Mouse (Mus musculus): ENCODE measurements around the gene Sdc3. TPM values are rescaled to one million over a fixed set of nuclear protein-coding genes. Genes with fewer than 3 reads are reported as not detected.

Sdc3 gene
- polyA plus RNA-seq, 1 experiment from 2014 or later, result 60.5 TPM

DNA sequence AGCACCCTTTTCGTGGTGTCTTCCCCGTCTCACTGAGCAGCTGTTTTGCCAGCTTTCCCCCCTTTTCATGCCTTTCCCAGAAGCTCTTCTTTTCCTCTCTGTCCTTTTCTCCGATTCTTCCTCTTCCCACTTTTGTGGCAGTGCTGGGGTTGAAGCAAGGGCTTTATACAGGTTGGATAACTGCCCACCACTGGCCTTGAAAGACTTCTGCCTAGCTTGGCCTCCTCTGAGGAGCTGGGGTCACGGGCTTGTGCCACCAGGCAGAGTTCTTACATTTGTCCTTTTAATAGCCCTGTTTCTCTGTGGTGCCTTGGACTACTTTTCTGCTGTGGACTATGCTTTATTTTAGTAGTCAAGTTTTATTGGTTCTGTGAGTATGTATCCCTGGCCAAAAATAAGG is 25.4 kb upstream of the Sdc3 start:
- Histone ChIP-seq H3K4me3 (no peak overlapping the region), H3K9me3 (replicated peaks) (no peaks in the 10 kb centered on the region), H3K36me3 (peaks cover 82% of the 10 kb centered on the region), H3K9ac (no peak overlapping the region), H3K27me3 (no peaks in the 10 kb centered on the region), H3K4me2 (replicated peaks) (no peak overlapping the region), H3K27ac (no peak overlapping the region), H3K4me1 (no peaks in the 10 kb centered on the region)
- 94% methylated on average over 4 of the region's 4 CpGs for WGBS
- no peak for ATAC-seq (ENCODE audit: low FRiP score)

DNA sequence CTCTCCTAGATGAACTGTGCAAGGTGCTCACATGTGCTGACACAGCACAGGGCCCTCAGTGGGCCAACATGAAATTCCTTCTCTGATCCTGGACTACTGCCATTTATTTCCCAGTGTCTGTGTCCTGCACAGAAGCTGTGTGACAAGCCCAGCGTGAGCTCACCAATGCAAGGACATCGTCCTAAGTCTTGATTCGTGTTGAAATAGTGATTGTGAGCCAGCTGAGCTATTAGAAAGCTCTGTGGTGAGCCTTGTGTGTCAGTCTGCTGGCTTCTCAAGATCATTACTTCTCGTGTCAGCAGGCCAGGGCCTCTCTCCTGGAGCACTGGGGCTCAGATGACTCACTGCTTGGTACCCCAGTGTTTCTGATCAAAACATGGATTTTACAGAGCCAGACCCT is 18.4 kb upstream of the Sdc3 start:
- WGBS, result 88% methylated on average over 4 of the region's 4 CpGs
- H3K36me3 ChIP-seq, result peaks cover 78% of the 10 kb centered on the region
- ATAC-seq (ENCODE audit: low FRiP score), result no peak

DNA sequence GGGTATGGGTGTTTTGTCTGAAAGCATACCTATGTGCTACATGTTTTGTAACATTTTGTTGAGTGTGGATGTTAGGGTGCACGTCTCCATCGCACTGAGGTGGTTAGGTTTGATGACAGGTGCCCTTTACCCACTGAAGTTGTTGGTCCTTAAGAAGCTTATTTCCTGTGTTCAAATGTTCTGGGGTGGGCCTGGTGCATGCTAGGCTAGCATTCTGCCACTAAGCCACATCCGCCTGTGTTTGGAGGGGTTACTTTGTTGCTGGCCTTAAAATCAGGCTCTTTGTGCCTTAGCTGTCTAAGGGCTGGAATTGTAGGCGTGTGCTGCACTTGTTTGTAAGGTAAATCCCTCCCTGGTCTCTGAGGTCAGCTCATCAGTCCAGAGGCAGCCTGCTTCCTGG is 17.5 kb upstream of the Sdc3 start:
- ATAC-seq (ENCODE audit: low FRiP score), result no peak
- Histone ChIP-seq H3K4me3 (no peak overlapping the region), H3K27me3 (no peaks in the 10 kb centered on the region), H3K4me2 (replicated peaks) (no peak overlapping the region), H3K9ac (no peak overlapping the region), H3K9me3 (replicated peaks) (no peaks in the 10 kb centered on the region), H3K4me1 (no peaks in the 10 kb centered on the region), H3K27ac (no peak overlapping the region), H3K36me3 (peaks cover 82% of the 10 kb centered on the region)
- 92% methylated on average over 4 of the region's 4 CpGs for WGBS

More for the DNA sequence above, 18.4 kb upstream of the Sdc3 start:
- H3K9ac ChIP-seq, result no peak overlapping the region
- H3K4me1 ChIP-seq, result no peaks in the 10 kb centered on the region
- no peak overlapping the region for H3K27ac ChIP-seq
- H3K4me3 ChIP-seq, result no peak overlapping the region
- no peaks in the 10 kb centered on the region for H3K9me3 ChIP-seq (replicated peaks)
- H3K27me3 ChIP-seq, result no peaks in the 10 kb centered on the region
- no peak overlapping the region for H3K4me2 ChIP-seq (replicated peaks)

DNA sequence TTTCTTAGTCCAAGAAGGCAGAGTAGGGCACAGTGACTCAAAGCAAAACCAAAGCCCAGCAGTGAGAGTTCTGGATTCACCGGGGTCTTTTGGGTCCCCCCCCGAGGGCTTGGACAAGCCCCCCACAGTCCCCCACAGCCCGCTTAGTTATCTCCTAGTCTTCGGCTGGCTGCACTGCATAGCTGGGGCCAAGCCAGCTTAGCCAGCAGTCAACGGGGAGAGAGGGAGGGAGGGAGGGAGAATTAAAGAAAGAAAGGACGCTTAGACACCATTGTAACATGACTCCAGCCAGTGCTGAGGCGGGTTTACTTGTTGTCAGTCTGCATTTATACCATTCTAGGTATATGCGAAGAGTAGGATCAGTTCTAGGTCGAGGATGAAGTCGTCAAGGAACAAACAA is 14.7 kb upstream of the Sdc3 start:
- ATAC-seq (ENCODE audit: low FRiP score), result no peak
- no peaks in the 10 kb centered on the region for H3K27me3 ChIP-seq
- H3K4me1 ChIP-seq, result no peaks in the 10 kb centered on the region
- H3K27ac ChIP-seq, result no peak overlapping the region
- H3K4me3 ChIP-seq, result no peak overlapping the region
- peaks cover 78% of the 10 kb centered on the region for H3K36me3 ChIP-seq
- H3K9me3 ChIP-seq (replicated peaks), result no peaks in the 10 kb centered on the region
- H3K4me2 ChIP-seq (replicated peaks), result no peak overlapping the region
- no peak overlapping the region for H3K9ac ChIP-seq
- 64% methylated on average over 10 of the region's 10 CpGs for WGBS

DNA sequence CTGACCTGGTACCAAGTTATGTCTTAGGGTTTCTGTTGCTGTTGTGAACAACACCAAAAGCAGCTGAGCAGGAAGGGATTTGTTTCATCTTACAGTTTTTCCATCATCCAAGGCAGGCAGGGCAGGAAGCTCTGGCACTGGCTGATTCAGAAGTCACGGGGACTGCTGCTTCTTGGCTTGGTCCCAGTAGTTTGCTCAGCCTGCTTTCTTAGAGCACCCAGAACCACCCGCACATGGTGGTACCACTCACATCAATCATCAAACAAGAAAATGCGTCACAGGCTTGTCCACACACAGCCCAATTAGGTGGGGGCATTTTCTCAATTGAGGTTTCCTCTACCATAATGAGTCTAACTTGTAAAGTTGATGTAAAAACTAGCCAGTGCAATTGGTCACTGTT is 13.3 kb upstream of the Sdc3 start:
- Histone ChIP-seq H3K9ac (no peak overlapping the region), H3K9me3 (replicated peaks) (no peaks in the 10 kb centered on the region), H3K27me3 (no peaks in the 10 kb centered on the region), H3K36me3 (peaks cover 64% of the 10 kb centered on the region), H3K27ac (no peak overlapping the region), H3K4me1 (no peaks in the 10 kb centered on the region), H3K4me3 (no peak overlapping the region), H3K4me2 (replicated peaks) (no peak overlapping the region)
- WGBS, result 94% methylated on average over 3 of the region's 3 CpGs
- ATAC-seq (ENCODE audit: low FRiP score), result no peak

DNA sequence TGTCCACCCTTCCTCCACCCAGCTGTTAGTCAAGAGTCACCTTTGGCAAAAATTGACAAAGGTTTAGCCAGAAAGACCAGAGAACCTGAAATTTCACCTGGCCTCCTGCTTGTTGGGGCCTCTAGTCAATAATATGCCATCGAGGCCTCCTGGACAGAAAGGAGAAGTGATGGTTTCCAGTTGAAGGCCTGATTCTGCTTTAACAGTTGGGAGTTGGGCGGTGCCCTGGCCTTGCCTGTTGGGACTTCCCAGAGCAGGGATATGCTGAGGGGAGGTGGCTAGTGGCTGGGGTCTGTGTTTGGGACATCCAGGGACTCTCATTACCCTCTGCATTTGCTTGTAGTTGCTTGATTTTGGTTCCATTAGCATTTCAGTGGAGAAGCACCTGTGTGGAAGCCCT is 9.8 kb upstream of the Sdc3 start:
- no peak for ATAC-seq (ENCODE audit: low FRiP score)
- H3K27ac ChIP-seq, result no peak overlapping the region
- WGBS, result 96% methylated on average over 2 of the region's 2 CpGs

DNA sequence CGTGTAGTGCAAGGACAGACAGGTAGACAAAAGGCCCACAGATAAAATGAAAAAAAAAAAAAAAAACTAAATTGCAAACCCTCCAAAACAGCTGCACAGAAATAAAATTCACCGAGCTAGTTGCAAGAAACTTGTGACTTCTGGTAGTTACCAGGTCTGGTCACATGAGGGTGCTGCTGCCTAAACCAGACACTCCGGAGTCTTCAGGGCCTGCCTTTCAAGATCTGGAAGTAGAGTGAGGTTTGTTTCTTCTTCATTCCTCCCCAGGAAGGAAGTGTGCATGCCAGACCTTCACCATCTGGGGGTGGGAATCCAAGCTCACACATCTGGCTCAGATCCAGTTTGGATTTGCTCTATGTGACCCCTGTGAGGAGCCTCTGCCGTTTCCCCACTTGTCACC is 7.6 kb upstream of the Sdc3 start:
- no peaks in the 10 kb centered on the region for H3K27me3 ChIP-seq
- H3K27ac ChIP-seq, result no peak overlapping the region
- H3K9me3 ChIP-seq (replicated peaks), result no peaks in the 10 kb centered on the region
- ATAC-seq (ENCODE audit: low FRiP score), result no peak
- no peaks in the 10 kb centered on the region; the same call in 1 of the 2 replicates for H3K4me1 ChIP-seq
- WGBS, result 44% methylated on average over 4 of the region's 4 CpGs
- no peak overlapping the region for H3K4me2 ChIP-seq (replicated peaks)
- no peak overlapping the region for H3K4me3 ChIP-seq
- H3K36me3 ChIP-seq, result peaks cover 18% of the 10 kb centered on the region
- no peak overlapping the region for H3K9ac ChIP-seq

More for the DNA sequence above, 9.8 kb upstream of the Sdc3 start:
- Histone ChIP-seq H3K27me3 (no peaks in the 10 kb centered on the region), H3K9ac (no peak overlapping the region), H3K9me3 (replicated peaks) (no peaks in the 10 kb centered on the region), H3K4me1 (no peaks in the 10 kb centered on the region; the same call in 1 of the 2 replicates), H3K36me3 (peaks cover 41% of the 10 kb centered on the region), H3K4me3 (no peak overlapping the region), H3K4me2 (replicated peaks) (no peak overlapping the region)

DNA sequence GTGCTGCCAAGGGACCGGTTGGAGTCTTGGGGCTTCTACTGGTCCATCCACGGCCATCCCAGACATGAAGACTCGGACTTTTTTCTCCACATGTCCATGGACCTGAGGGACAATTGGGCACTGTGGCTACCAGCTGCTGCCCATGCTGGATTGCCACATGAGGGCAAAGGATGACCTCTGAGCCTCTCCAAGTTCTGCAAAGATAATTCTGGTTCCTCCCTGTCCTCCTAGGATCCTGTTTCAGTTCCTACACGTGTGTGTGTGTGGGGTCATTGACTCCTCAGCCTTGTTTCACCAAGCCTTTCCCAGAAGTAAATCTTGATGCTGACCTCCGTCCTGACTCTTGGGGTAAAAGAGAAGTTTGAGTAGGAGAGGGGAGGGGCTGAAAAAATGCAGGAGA is 4.8 kb upstream of the Sdc3 start:
- H3K9me3 ChIP-seq (replicated peaks), result no peaks in the 10 kb centered on the region
- H3K27me3 ChIP-seq, result peaks cover 9% of the 10 kb centered on the region
- no peak overlapping the region for H3K9ac ChIP-seq
- no peak overlapping the region for H3K4me3 ChIP-seq
- whole genome bisulfite sequencing, result 82% methylated on average over 5 of the region's 5 CpGs
- H3K4me2 ChIP-seq (replicated peaks), result no peak overlapping the region
- H3K27ac ChIP-seq, result no peak overlapping the region
- H3K4me1 ChIP-seq, result peaks cover 7% of the 10 kb centered on the region
- no peaks in the 10 kb centered on the region for H3K36me3 ChIP-seq
- no peak for ATAC-seq (ENCODE audit: low FRiP score)

DNA sequence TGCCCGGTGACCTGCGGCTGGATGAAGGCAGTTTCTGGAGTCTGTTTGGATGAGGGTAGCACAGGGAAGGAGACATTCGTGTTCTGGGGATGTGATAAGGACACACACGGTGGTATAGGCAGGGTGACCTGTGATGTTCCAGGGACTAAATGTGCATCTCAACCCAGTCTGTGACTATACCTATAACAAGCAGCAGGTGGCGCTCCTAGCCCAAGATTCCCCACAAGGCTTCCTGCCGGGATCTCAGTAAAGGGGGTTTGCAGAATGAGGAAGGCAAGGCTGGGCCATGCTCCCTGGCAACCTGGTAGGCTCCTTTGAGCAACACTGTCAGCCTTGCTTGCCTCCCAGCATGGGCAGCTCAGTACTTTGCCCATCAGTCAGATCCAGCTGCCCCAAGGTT is 2.2 kb upstream of the Sdc3 start:
- ATAC-seq (ENCODE audit: low FRiP score), result no peak; the same call in 1 of the 2 replicates
- WGBS, result 17% methylated on average over 6 of the region's 6 CpGs
- H3K9me3 ChIP-seq (replicated peaks), result no peaks in the 10 kb centered on the region
- H3K4me2 ChIP-seq (replicated peaks), result no peak overlapping the region
- H3K36me3 ChIP-seq, result no peaks in the 10 kb centered on the region
- no peak overlapping the region for H3K9ac ChIP-seq
- H3K27me3 ChIP-seq, result peaks cover 13% of the 10 kb centered on the region
- H3K4me3 ChIP-seq, result no peak overlapping the region
- no peak overlapping the region for H3K27ac ChIP-seq
- peaks cover 25% of the 10 kb centered on the region for H3K4me1 ChIP-seq

DNA sequence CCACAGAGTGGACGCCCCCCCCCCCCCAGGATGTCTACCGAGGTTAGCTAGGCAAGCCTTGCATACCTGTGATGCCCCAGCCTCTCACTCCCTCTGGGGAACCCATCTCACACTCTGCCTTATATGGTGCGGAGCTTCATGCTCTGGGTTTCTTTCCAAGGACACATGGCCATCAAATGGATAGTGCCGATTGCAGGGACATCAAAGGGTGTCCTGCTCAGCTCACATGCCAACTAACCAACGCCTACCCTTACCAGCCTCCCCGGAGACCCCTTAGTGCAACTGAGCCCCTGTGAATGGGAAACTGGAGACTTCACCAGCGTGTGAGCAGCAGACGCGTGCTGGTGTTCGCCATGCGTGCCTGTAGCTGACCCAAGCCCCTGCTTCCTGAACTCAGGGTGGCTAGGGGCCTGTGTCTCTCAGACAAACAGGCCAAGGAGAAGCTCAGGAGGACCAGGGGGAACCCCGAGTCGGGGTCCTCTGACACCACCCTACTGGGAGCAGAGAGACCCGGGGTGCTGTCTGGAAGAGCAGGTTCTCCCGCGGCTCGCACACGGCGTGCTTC is 444 bp upstream of the Sdc3 start:
- Histone ChIP-seq H3K4me1 (peaks cover 32% of the 10 kb centered on the region), H3K27me3 (peaks cover 13% of the 10 kb centered on the region), H3K36me3 (no peaks in the 10 kb centered on the region), H3K9ac (peak overlapping the region; percentile 98), H3K4me2 (replicated peaks) (peak overlapping the region; percentile 96), H3K4me3 (peak overlapping the region; percentile 91), H3K9me3 (replicated peaks) (no peaks in the 10 kb centered on the region), H3K27ac (peak overlapping the region; percentile 84)
- 7% methylated on average over 19 of the region's 19 CpGs for WGBS
- peak; percentile 47 for ATAC-seq (ENCODE audit: low FRiP score)

DNA sequence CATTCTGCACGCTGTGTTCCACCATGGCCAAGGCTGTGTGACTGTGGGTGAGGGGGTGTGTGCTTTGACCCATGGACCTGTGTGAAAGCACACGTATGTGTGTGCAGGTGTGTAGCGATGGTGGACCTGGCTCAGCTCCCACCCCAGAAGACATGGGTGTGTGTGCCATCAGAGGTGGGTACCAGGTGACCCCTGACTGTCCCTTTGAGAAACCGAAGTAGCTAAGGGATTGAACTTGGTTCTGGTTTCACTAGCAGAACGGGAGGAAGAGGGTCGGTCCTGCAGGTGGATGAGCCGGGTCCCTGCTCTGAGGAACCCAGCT is 804 bp downstream of the Sdc3 start:
- H3K4me2 ChIP-seq (replicated peaks), result peak overlapping the region; percentile 96
- H3K27me3 ChIP-seq, result peaks cover 13% of the 10 kb centered on the region
- WGBS, result 57% methylated on average over 7 of the region's 7 CpGs
- peaks cover 44% of the 10 kb centered on the region for H3K4me1 ChIP-seq
- no peaks in the 10 kb centered on the region for H3K9me3 ChIP-seq (replicated peaks)
- H3K9ac ChIP-seq, result peak overlapping the region; percentile 98
- ATAC-seq (ENCODE audit: low FRiP score), result no peak; the same call in 1 of the 2 replicates
- no peak overlapping the region for H3K27ac ChIP-seq
- H3K36me3 ChIP-seq, result no peaks in the 10 kb centered on the region
- H3K4me3 ChIP-seq, result peak overlapping the region; percentile 91

DNA sequence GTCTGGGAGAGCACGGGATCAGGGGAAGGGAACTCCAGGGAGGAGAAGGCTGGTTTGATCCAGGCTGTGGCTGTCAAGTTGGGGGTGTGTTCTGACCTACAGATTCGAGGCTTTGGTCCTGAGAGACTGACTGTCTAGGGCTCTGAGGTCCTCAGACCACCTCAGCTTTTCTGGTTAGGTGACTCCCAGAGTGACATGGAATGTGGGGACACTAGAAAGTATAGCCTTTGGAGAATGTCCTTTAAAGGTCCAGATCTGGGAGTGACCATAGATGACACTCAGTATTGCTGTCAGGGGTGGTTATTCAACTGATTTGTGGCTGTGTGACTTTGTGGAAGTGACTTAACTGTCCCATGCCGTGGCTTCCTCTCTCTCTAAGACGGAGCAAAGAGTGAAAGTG is 2.4 kb downstream of the Sdc3 start:
- peak overlapping the region; percentile 31 for H3K4me2 ChIP-seq (replicated peaks)
- ATAC-seq (ENCODE audit: low FRiP score), result no peak
- H3K27ac ChIP-seq, result no peak overlapping the region
- no peaks in the 10 kb centered on the region for H3K36me3 ChIP-seq
- H3K9me3 ChIP-seq (replicated peaks), result no peaks in the 10 kb centered on the region
- peaks cover 60% of the 10 kb centered on the region for H3K4me1 ChIP-seq
- peak overlapping the region; percentile 5; the same call in 1 of the 2 replicates for H3K4me3 ChIP-seq
- H3K9ac ChIP-seq, result peak overlapping the region; percentile 25; the same call in 1 of the 2 replicates
- WGBS, result 41% methylated on average over 4 of the region's 4 CpGs
- H3K27me3 ChIP-seq, result peaks cover 13% of the 10 kb centered on the region

DNA sequence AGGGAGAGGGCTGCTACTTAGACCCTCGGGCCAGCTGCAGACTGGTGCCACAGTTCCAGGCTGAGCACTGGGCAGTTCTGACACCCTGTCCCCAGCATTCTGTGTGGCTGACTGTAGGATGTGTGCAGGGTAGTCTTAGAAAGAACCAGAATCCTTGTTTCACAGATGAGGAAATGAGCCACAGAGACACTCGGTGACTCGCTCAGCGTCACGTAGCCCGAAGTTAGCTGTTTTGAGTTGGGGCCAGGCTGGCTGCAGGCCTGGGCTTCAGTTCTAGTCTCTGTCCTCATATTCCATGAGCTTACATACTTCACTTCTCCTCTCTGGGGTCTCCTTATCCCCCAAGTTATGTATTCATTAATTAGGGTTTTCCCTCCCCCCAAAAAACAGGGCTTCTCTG is 3.6 kb downstream of the Sdc3 start:
- Histone ChIP-seq H3K9ac (no peak overlapping the region), H3K4me2 (replicated peaks) (no peak overlapping the region), H3K9me3 (replicated peaks) (no peaks in the 10 kb centered on the region), H3K4me1 (peaks cover 61% of the 10 kb centered on the region), H3K27me3 (peaks cover 13% of the 10 kb centered on the region), H3K36me3 (no peaks in the 10 kb centered on the region), H3K27ac (no peak overlapping the region), H3K4me3 (no peak overlapping the region)
- WGBS, result 92% methylated on average over 6 of the region's 6 CpGs
- ATAC-seq (ENCODE audit: low FRiP score), result no peak

All from hindbrain, embryonic 12.5 days (tissue).